ENCODE assay signal across 8 mouse cellular contexts in genomic region chr2:181148318-181148955, GRCm38 (mm10). TPM values are rescaled to one million over a fixed set of nuclear protein-coding genes. Genes with fewer than 3 reads are reported as not detected.
DNase-seq lines count a peak whose midpoint lies in the region; ATAC-seq and TF ChIP-seq lines count a peak whose summit lies in the region.

No protein-coding gene starts in this region.

- WGBS in lung, embryonic 14.5 days: 19% methylated on average over 28 of the region's 31 CpGs
- 18% methylated on average over 30 of the region's 31 CpGs for WGBS in embryonic facial prominence, embryonic 15.5 days
- 17% methylated on average over 31 of the region's 31 CpGs for WGBS in intestine, embryonic 14.5 days
- WGBS in neural tube, embryonic 13.5 days: 10% methylated on average over 31 of the region's 31 CpGs

- H3K4me1 ChIP-seq in lung, embryonic 14.5 days (ENCODE audit: insufficient read depth): 0 out of 2 replicates have a peak, but pooled peaks cover 8% of the 10 kb centered on the region
- H3K4me1 ChIP-seq in embryonic facial prominence, embryonic 15.5 days: peaks cover 12% of the 10 kb centered on the region
- H3K4me1 ChIP-seq in intestine, embryonic 14.5 days (replicated peaks; ENCODE audit: control insufficient read depth, insufficient read depth, low read length): no peaks in the 10 kb centered on the region
- peaks cover 16% of the 10 kb centered on the region for H3K4me1 ChIP-seq in neural tube, embryonic 13.5 days (replicated peaks)

- no peak for ATAC-seq in lung, embryonic 14.5 days (ENCODE audit: insufficient read depth)
- ATAC-seq in embryonic facial prominence, embryonic 15.5 days (ENCODE audit: insufficient number of reproducible peaks, low FRiP score, low TSS enrichment, low read depth): no peak
- no peak for ATAC-seq in intestine, embryonic 14.5 days (replicated peaks; ENCODE audit: low FRiP score, low TSS enrichment, low read depth)
- ATAC-seq in neural tube, embryonic 13.5 days (ENCODE audit: low read depth): no peak

- no peaks in the 10 kb centered on the region for H3K9me3 ChIP-seq in lung, embryonic 14.5 days (ENCODE audit: low read depth, low read length)
- no peaks in the 10 kb centered on the region for H3K9me3 ChIP-seq in embryonic facial prominence, embryonic 15.5 days (replicated peaks)
- H3K9me3 ChIP-seq in intestine, embryonic 14.5 days (ENCODE audit: control insufficient read depth, low read length): no peaks in the 10 kb centered on the region
- no peaks in the 10 kb centered on the region for H3K9me3 ChIP-seq in neural tube, embryonic 13.5 days

- no peaks in the 10 kb centered on the region for H3K36me3 ChIP-seq in lung, embryonic 14.5 days (ENCODE audit: insufficient read depth)
- H3K36me3 ChIP-seq in embryonic facial prominence, embryonic 15.5 days: no peaks in the 10 kb centered on the region
- H3K36me3 ChIP-seq in intestine, embryonic 14.5 days (ENCODE audit: control insufficient read depth, insufficient read depth, low read length): no peaks in the 10 kb centered on the region
- H3K36me3 ChIP-seq in neural tube, embryonic 13.5 days: peaks cover 46% of the 10 kb centered on the region

- H3K27ac ChIP-seq in lung, embryonic 14.5 days (ENCODE audit: low read depth): no peak overlapping the region
- no peak overlapping the region for H3K27ac ChIP-seq in embryonic facial prominence, embryonic 15.5 days (replicated peaks)
- no peak overlapping the region for H3K27ac ChIP-seq in intestine, embryonic 14.5 days (ENCODE audit: low read depth)
- no peak overlapping the region for H3K27ac ChIP-seq in neural tube, embryonic 13.5 days (replicated peaks)

- peak overlapping the region; percentile 40 for H3K4me3 ChIP-seq in lung, embryonic 14.5 days (ENCODE audit: low read depth, low read length)
- peak overlapping the region; percentile 46 for H3K4me3 ChIP-seq in embryonic facial prominence, embryonic 15.5 days (replicated peaks)
- H3K4me3 ChIP-seq in intestine, embryonic 14.5 days (ENCODE audit: low read depth, low read length): peak overlapping the region; percentile 40
- H3K4me3 ChIP-seq in neural tube, embryonic 13.5 days: peak overlapping the region; percentile 41

- H3K9ac ChIP-seq in lung, embryonic 14.5 days: no peak overlapping the region
- no peak overlapping the region for H3K9ac ChIP-seq in embryonic facial prominence, embryonic 15.5 days
- H3K9ac ChIP-seq in intestine, embryonic 14.5 days (ENCODE audit: low read length): no peak overlapping the region
- H3K9ac ChIP-seq in neural tube, embryonic 13.5 days: peak overlapping the region; percentile 63

- peak overlapping the region; percentile 84 for H3K4me2 ChIP-seq in lung, embryonic 14.5 days
- H3K4me2 ChIP-seq in embryonic facial prominence, embryonic 15.5 days (replicated peaks): peak overlapping the region; percentile 92
- H3K4me2 ChIP-seq in intestine, embryonic 14.5 days (ENCODE audit: low read length): peak overlapping the region; percentile 88
- peak overlapping the region; percentile 77 for H3K4me2 ChIP-seq in neural tube, embryonic 13.5 days

- DNase-seq in lung, embryonic 14.5 days: no peak
- DNase-seq in lung, postnatal 25 days (ENCODE audit: low spot score): no peak
- no peak for DNase-seq in intestine, embryonic 14.5 days (ENCODE audit: low spot score)
- no peak for DNase-seq in layer of hippocampus, adult 11-12 months (ENCODE audit: low spot score)
- no peak for DNase-seq in c-Kit-positive CD71-positive TER-119-positive erythroid progenitor cells, embryonic 14.5 days (ENCODE audit: low spot score)
- DNase-seq in right cerebral cortex, adult 18-20 months: no peak

- TF ChIP-seq CTCF in lung, embryonic 14.5 days (IDR thresholded peaks at IDR 0.05; ENCODE audit: low read depth): no peak

- peaks cover 30% of the 10 kb centered on the region for H3K27me3 ChIP-seq in lung, embryonic 14.5 days (ENCODE audit: insufficient read depth, low read length)
- H3K27me3 ChIP-seq in embryonic facial prominence, embryonic 15.5 days: peaks cover 68% of the 10 kb centered on the region
- peaks cover 60% of the 10 kb centered on the region for H3K27me3 ChIP-seq in intestine, embryonic 14.5 days (replicated peaks; ENCODE audit: control insufficient read depth, insufficient read depth, low read length)
- peaks cover 63% of the 10 kb centered on the region for H3K27me3 ChIP-seq in neural tube, embryonic 13.5 days

RNA-seq across cellular contexts. Expression of gene Eef1a2, which starts 8.4 kb away (rescaled TPM):
- polyA plus RNA-seq in lung, embryonic 14.5 days (2014; fragmentation: Nextera tagmentation; extraction: Ambion mirVana): 0.35 TPM in 1 of 2 replicates, not detected in the other
- polyA plus RNA-seq in embryonic facial prominence, embryonic 15.5 days (2015; fragmentation: Nextera tagmentation; extraction: Ambion mirVana): 0.21 and 0.25 TPM in 2 replicates
- 0.32 and 0.36 TPM in 2 replicates for polyA plus RNA-seq in intestine, embryonic 14.5 days (2014; fragmentation: Nextera tagmentation; extraction: Ambion mirVana)
- polyA plus RNA-seq in neural tube, embryonic 13.5 days (2015; fragmentation: Nextera tagmentation; extraction: Ambion mirVana): 7.7 and 8.9 TPM in 2 replicates

RNA-seq across cellular contexts. Expression of gene Kcnq2, which starts 13.3 kb away (rescaled TPM):
- polyA plus RNA-seq in lung, embryonic 14.5 days (2014; fragmentation: Nextera tagmentation; extraction: Ambion mirVana): 0.05 TPM in 2 replicates
- 0.39 and 0.42 TPM in 2 replicates for polyA plus RNA-seq in embryonic facial prominence, embryonic 15.5 days (2015; fragmentation: Nextera tagmentation; extraction: Ambion mirVana)
- polyA plus RNA-seq in intestine, embryonic 14.5 days (2014; fragmentation: Nextera tagmentation; extraction: Ambion mirVana): 2.0 and 2.4 TPM in 2 replicates
- 43.9 TPM in 2 replicates for polyA plus RNA-seq in neural tube, embryonic 13.5 days (2015; fragmentation: Nextera tagmentation; extraction: Ambion mirVana)

RNA-seq across cellular contexts. Expression of gene Ppdpf, which starts 38.6 kb away (rescaled TPM):
- polyA plus RNA-seq in lung, embryonic 14.5 days (2014; fragmentation: Nextera tagmentation; extraction: Ambion mirVana): 333 and 364 TPM in 2 replicates
- polyA plus RNA-seq in embryonic facial prominence, embryonic 15.5 days (2015; fragmentation: Nextera tagmentation; extraction: Ambion mirVana): 268 and 282 TPM in 2 replicates
- 350 and 369 TPM in 2 replicates for polyA plus RNA-seq in intestine, embryonic 14.5 days (2014; fragmentation: Nextera tagmentation; extraction: Ambion mirVana)
- polyA plus RNA-seq in neural tube, embryonic 13.5 days (2015; fragmentation: Nextera tagmentation; extraction: Ambion mirVana): 331 and 431 TPM in 2 replicates

RNA-seq across cellular contexts. Expression of gene Ptk6, which starts 54.2 kb away (rescaled TPM):
- polyA plus RNA-seq in lung, embryonic 14.5 days (2014; fragmentation: Nextera tagmentation; extraction: Ambion mirVana): 0.12 TPM in 1 of 2 replicates, not detected in the other
- 1.5 and 1.6 TPM in 2 replicates for polyA plus RNA-seq in embryonic facial prominence, embryonic 15.5 days (2015; fragmentation: Nextera tagmentation; extraction: Ambion mirVana)
- polyA plus RNA-seq in intestine, embryonic 14.5 days (2014; fragmentation: Nextera tagmentation; extraction: Ambion mirVana): not detected in 2 replicates
- not detected in 2 replicates for polyA plus RNA-seq in neural tube, embryonic 13.5 days (2015; fragmentation: Nextera tagmentation; extraction: Ambion mirVana)

Comparison
In these comparisons a context has a peak if more than half of its experiments do, and no peak if none do; other contexts are left out.
1. RNA of gene Kcnq2, which starts 13.3 kb away (polyA plus RNA-seq): 43.9 TPM in neural tube, embryonic 13.5 days; 2.0 to 2.4 TPM in intestine, embryonic 14.5 days, 0.39 to 0.42 TPM in embryonic facial prominence, embryonic 15.5 days and 0.05 TPM in lung, embryonic 14.5 days; every median in the first group is over 10 times any median in the second.
2. Peak in every context shown above with its lines, with median percentiles within 50 percentile points of each other: H3K4me2 ChIP-seq and H3K4me3 ChIP-seq.